Mouse (Mus musculus) T-helper 1 cell (primary cell): ENCODE measurements around the gene Gsdme.

Source experiments
- in situ Hi-C: fragments of 300-600 bp; cut with MboI, MseI; formaldehyde crosslinking; loops from one replicate; pipeline ENCODE4 v1.15.1; 2025; ENCODE audit warnings: high pct_unique_total_duplicates

Gsdme gene

DNA sequence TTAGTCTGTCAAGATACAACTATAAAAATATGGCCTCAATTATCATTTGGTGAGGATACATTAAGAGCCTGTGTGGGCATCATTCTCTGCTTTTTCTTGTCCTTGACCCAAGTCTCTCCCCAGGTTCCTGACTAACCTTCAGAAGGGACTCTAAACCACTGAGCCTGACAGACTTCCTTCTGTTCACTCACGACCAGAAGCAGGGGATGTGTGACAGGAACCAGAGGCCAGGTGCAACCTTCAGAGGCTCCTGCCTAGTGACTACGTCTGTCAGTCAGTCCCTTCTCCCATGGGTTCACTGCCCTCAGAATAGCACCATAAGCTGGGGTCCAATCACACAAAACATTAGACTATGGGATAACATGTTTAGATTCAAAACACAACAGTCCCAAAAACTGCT lies 16.3 kb downstream of the Gsdme start:
- in situ Hi-C loops: no loop called here

DNA sequence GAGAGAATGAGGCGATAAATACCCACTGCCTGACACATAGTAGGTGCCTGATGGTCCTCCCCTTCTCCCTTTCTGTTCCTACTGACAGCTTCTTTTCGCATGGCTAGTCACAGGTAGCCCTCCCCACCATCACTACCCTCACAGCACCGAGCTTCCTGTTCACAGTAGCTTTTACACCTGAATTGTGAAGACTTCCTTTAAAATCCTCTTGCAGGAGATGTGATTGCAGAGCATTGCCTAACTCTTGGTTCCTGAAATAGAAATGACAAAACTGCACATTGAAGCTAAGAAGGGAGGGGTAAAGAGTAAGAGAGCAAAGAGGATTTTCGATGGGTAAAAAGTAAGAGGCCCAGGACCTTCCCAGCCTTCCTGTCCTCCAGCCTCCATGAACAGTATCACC lies 18.7 kb downstream of the Gsdme start:
- in situ Hi-C loops: no loop called here

DNA sequence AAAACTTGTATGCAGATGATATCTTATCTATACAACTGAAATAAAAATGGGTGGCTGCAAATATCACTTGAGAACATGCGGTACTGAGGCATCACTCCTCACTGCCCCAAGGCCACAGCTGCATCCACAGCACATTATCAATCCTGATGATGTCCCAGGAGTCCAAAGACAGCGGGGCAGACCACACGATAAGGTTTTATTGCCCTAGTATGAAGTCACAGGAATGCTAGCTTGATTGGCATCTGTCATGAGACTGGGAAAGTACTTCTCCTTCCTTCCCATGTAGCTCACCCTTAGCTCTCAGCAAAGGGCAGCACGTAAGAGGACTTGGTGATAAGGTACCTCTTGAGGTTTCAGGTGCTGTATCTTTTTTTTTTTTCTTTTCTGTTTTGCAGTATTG lies 19.5 kb downstream of the Gsdme start:
- in situ Hi-C loops: no loop called here

DNA sequence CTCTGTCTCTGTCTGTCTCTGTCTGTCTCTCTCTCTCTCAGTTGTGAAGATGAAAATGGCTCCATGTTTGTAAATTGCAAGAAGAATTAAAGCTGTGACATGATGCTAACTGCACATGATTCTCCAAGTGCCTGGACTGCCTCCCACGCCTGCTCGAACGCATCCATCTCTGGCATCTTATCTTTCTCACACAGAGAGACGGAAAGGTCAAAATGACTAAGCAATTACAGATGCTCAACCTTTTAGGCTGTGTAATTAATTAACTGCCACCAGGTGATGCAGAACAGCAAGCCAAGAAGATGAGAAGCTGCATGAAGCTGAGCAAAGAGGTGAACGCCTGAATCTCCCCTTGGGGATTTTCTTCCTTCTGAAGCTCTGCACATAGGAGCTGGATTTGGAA lies 23.2 kb downstream of the Gsdme start:
- in situ Hi-C loops: no loop called here

DNA sequence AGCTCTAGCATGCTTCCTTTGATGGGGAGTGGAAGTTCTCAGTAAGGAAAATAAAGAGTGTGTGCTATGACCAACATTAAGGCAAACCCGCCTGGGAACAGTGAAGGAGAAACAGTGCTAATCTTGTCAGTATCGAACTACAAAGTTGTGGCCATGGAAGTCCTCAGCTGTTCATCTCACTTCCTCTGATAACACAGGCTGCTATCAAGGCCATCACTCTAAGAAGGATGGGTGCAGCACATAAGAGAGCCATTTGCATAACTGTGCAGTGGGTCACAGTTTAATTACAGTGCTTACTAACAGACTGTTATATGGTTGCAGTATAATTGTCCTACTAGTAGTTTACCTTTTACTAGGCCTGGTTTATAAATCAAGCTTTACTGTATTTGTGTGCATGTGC lies 23.8 kb downstream of the Gsdme start:
- in situ Hi-C loops: no loop called here

DNA sequence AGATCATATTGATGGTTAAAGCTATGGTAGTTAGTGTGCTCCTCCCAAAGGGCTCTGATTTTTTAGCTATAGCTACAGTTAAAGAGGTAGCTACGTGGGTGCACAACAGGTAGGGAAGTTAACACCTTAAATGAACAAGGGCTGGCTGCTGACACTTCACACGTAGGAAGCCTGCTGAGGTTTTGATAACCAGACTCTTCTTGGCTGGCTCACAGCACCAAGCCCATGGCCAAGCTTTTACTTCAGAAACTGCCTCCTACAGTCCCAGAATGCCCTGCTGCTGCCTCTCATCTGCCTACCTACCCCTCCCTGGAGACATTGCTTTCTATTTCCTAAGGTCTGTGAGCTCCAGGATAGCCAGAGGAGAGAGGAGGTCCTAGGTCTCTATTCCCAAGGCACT lies 25.7 kb downstream of the Gsdme start:
- in situ Hi-C loops: no loop called here

DNA sequence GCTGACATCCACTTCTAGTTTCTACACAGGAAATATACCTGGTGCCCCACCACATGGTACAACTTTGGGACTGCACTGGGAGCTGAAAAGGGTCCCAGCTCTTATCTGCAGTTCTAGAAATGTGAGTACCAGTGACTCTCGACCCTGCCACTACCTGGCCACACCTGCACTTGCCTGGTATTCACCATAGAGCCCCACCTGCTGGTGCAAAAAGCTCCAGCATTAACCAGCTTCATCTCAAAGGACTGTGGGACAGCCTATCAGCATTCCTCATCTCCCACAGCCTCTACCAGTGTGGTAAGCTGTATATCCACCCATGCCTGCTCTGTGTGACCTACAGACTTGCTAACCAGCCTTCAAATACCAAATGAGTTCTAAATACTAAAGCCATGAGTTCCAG lies 30.7 kb downstream of the Gsdme start:
- in situ Hi-C loops: no loop called here

DNA sequence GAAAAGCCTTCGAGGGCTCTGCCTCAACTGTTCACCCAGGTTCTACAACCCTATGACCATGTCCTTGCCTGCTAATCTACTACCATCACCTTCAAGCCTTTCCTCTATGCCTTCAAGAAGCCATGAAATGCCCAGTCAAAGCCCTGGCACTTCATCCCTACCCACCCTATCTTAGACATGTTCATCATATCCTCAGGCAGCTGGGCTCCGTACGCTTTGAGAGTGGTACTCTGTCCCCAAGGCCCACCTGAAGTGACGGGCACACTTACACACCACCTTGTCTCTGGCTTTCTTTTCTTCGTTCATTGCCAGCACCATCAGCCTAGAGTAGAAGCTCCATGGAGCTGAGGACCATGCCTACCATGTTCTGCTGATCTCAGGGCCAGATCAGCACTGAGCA lies 32.4 kb downstream of the Gsdme start:
- in situ Hi-C loops: no loop called here

DNA sequence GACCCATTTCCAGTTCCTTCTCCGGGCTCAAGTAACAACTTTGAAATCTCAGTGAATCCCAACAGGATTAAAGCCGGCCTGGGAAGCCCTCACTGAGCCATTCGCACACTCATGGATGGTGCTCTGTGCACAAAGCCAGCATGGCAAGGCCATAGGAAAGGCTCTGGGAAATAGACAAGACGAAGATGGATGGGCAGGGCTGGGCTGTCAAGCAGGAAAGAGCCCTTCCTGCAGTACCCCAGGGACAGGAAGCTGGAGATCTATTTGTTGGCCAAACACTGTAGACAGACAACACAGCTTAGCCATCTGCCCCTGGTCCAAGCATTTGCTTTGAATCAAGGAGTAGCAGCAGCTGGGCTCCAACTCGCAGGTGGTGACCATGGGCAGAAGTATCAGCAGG lies 35.5 kb downstream of the Gsdme start:
- in situ Hi-C loops: no loop called here

DNA sequence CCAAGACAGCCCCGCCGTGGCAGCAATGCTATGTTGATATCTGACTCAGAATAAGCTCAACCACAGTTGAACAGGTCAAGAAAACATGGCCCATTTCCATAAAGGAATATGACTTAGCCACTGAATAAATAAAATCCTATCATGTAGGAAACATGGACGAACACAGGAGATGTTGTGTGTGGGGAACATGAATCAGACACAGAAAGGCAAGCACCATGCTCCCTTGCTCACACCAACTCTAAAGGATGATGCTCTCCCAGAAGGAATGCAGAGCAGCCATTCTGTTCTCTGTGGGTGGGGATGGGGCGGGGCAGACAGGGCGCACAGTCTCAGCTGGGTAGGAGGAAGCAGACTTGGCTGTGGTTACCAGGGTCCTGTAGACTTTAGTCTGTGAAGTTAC lies 38.4 kb downstream of the Gsdme start:
- in situ Hi-C loops: no loop called here

DNA sequence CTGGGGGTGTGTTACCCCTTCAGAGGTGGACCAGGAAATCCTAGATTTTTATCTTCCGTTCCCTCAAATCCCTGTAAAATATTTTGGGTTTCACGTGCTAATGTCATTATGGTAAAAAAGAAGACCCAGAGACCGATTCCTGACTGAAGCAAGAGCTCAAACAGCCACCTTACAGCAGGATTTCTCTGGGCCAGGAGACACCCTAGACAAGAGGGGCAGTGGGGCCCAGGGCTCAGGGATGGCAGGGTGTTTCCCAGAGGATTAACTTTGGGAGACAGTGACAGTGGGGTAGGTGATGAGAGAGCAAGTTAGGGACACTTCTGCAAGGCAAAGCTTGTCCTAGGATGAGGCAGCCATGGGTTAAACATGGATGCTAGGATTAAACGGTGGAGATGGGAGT lies 40.1 kb downstream of the Gsdme start:
- in situ Hi-C loops: no loop called here

DNA sequence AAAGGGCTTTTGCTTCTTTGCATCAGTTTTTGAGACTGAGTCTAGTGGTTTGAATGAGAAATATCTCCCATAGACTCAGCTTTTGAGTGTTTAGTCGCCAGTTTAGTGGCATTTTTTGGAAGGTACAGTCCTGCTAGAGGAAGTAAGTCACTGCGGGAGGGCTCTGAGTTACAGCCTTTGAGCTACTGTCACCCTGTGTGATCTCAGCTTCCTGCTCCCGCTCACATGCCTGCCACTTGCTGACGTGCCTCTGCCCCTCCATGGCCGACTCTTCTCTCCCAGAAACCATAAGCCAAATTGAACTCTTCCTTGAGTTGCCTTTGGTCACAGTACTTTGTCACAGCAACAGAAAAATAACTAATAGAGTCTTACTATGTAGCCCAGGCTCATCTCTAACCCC lies 40.7 kb downstream of the Gsdme start:
- in situ Hi-C loops: no loop called here

DNA sequence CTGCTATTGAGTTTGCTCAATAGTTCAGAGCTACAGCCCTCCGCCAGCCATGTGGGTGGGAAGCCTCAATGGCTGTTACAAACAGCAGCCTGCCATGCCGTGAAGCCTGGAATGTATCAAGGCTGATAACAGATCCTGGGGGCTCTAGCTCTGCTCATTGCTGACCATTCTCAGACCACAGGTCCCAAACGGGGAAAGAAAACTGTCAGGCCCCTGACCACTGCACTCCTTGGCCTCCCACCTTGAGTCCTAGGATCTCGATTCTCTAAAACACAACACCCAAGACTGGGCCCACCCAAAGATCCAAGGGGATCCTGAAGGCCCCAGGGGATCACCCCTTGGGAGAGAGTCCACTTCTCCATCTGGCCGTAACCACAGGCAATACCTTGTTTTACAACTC lies 41.3 kb downstream of the Gsdme start:
- in situ Hi-C loops: no loop called here

DNA sequence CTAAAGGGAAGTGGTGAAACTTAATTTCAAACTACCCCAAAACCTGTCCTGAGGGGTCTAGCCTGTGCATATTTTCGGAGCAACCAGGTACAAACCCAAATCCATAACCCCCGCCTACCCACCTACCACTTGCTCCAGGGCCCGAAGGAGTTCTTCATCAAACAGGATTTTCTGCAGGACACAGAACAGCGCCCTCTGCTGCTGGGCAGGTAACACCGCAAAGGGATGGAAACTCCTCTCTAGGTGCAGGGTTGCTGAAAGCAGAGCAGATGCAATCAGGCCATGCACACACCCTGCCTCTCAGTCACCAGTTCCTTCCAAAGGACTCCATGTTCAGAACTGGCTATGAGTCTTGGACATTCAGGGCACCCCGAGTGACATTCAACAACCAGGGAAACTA lies 42.8 kb downstream of the Gsdme start:
- in situ Hi-C loops: no loop called here

DNA sequence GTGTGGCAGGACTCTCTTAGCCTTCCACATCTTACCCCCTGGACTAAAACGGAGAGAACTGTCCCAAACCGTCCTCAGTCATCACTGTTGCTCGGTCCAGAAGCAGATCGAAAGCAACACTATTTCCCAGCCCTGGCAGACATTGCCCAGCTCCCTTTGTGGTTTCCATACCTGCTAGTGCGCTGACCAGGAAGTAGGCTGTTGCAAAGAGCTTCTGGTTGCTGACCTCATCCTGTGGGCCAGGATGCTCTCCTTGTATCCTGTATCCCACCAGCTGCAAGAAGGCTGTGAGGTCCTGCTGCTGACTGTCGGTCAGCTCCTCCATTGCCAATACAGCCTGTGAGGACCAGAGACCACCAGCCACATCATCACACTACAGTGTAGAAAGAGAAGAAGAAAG lies 44.6 kb downstream of the Gsdme start:
- in situ Hi-C loops: no loop called here

DNA sequence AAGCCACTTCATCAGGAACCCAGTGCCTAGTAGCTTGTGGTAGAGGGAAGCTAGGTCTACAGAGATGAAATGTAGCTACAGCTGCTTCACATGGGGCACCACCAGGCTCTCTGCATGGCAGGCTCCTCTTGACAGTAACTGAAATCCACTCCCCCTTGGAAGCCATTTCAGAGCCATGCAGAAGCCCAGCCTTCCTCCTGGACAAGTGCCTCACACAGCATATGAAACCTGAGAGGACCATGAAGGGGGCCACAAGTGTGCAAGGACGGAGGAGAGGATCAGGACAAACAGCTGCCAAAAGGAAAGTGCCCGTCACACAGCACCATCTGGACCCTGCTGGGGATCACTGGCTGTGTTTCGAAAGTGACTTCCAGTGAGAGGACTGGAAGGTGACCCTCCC lies 45.0 kb downstream of the Gsdme start:
- in situ Hi-C loops: no loop called here

DNA sequence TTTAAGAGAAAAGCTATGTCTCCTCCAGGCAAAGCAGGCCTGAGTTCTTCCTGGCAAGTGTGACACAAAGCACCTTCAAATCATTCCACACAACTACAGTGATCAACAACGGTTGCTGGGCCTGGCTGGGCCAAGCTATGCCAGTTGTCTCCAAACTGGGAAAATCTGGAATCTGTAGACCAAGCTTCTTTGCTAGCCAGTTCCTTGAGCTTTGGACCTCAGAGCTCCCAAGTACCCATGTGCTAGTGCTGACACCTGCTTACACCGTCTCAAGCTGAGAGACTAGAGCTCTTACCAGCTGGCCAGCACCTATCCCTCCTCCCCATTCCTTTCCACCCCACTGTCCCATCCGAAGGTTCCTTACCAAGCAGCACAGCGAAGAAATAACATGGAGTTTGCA lies 47.7 kb downstream of the Gsdme start:
- in situ Hi-C loops: no loop called here

DNA sequence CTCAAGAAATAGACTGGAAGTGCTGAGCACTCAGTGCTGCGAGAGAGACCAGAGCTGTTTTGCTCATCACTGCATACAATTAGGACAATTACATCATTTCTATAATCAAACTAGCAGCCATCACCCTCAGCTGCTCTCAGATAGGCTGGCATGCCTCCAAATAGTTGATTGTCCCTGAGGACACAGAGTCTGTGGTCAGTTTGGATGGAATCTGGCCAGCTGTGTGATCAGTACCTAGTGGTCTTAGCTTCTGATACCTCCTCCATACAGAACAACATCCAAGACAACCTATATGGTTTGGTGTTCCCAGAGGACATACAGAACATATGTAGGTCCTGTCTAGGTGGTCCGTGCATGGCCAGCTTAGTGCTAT lies 48.3 kb downstream of the Gsdme start:
- in situ Hi-C loops: no loop called here

DNA sequence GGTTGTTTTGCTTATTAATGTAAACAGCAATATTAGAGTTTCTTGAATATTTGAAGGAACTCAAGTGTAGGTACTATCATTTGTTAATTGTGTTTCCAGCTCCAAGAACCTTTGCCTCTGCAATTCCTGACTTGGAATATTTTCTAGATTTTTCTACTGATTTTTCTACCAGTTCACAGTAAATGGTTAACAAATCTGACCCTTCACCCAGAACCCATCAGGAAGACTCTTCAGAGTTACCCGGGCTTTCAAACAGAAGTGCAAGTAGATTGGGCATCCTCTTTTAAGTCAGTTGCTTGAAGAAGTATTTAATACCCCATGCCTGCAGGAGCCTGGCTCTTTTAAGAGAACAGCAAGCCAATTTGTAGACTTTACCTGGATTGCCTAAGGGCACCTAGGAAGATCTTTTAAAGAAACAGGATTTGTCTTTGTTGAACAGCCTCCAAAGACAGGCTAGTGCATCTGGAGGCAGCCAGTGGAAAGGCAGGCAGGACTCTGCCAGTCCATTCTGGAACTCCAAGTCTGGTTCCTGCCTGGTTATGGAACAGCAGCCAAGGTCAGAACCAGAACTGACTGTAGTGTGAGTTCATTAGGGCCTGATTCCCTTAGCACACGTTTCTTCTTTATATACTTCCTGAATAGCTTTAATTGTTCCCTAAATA lies 48.8 kb downstream of the Gsdme start:
- in situ Hi-C loops: no loop called here

DNA sequence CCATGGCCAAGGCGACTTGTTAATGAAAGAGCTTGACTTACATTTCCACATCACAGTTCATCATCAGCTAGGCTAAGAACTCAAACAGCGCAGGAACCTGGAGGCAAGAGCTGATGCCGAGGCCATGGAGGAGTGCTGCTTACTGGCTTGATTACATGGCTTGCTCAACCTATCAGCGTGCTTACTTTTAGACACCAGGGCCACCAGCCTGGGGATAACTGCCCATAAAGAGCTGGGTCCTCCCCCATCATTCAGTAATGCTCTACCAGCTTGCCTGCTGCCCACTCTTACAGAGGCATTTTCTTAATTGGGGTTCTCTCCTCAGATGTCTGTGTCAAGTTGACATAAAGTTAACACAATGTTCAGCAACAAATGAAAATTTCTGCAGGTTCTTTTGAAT lies 58.6 kb downstream of the Gsdme start:
- in situ Hi-C loops: no loop called here

DNA sequence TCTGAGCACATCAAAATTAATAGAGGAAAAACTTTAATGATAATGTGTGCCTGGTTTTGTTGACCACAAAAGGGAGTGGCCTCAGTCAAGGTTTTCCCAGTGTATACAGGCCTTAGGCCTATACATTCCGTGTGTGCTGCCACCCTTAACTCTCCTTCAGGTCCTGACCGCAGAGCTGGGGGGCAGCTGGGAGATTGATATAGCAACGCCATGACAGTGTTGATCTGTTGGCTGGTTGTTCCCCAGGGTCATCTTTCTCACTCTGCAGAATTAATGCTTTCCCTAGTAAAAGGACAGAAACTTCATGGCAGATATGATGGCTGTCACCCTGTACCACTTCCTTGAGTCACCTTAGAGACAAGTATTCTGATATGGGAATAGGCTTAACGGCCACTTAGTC lies 59.3 kb downstream of the Gsdme start:
- in situ Hi-C loops: no loop called here

DNA sequence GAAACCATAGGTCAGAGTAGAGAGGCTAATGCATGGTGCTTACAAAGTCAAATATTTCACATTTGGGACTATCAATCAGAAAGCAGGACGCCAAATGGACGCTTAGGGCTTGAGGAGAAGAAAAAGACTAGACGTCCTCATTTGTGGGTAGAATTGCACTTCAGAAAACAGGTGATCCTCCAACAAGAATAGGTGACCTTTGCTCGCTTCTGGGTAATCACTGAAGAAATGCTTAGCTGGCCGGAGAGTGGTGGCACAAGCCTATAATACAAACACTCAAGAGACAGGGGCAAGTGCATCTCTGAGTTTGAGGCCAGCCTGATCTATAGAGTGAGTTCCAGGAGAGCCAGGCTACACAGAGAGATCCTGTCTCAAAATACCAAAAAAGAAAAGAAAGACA lies 69.8 kb downstream of the Gsdme start:
- in situ Hi-C loops: no loop called here

DNA sequence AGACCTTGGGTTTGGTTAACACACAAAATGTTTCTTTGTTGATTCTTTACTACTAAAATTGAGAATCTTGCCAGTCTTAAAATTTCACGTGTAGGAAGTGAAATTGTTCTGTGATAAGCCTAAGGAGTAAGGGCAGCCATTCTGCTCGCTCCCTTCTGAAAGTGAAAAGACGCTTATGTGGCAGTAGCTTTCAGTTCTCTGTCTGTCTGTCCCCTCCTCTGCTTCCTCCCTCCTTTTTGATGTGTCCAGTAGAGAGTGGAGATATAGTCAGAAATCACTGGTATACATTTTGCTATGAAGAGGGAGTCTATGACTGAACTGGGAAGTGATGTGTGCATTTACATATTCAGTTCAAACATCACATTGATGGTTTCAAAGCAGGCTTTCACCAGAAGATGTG lies 70.8 kb downstream of the Gsdme start:
- in situ Hi-C loops: no loop called here

DNA sequence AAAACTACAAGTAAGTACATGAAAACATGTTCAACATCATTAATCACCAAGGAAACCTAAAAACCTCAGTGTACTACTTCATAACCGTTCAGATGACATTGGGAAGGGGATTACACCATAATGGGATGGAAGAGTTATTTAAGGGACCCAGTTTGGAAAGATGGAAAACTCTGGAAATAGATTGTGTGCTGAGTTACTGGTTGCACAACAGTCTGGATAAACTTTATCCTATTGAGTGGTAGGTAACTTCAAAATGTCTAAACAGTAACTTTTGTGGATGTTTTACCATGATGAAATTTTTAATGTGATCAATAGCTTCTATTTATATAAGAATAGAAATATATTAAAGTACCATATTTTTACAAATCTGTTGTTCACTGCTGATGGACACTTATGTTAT lies 71.5 kb downstream of the Gsdme start:
- in situ Hi-C loops: no loop called here

DNA sequence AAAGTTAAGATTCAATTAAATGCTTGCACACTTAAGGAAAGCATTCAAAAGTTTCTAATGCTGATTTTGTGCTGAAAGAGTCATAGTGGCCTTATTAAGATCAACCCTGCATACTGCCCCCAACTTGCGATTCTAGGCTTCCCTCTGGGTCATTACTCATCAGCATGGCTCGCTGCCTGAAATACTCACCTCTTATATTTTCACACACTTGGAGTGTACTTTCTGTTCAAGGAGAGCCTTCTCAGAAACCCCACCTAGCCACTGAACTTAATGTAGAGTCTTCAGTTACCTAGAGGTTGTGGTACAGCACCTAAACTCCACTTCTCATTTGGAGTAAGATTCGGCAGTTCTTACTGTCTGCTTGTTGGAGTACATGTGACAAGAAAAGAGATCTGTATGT lies 72.1 kb downstream of the Gsdme start:
- in situ Hi-C loops: no loop called here
